Mouse (Mus musculus) spleen, postnatal 10 days (tissue): ENCODE results near the gene Dedd.

Experiments used
- DNase-seq, 2 experiments: peaks; one replicate each; pipeline ENCODE4 v3.0.0; 2021 to 2022; ENCODE audit warnings: low spot score in 2 of 2

The Dedd gene

GRCm38 (mm10) chr1:171360656-171361055, 31.7 kb downstream of the Dedd start, which contains the start of gene Klhdc9:
TSS of gene Klhdc9 (minus strand) at chr1:171360798.
- peak; percentile 84 to 97 for DNase-seq

- DNase-seq, result peak; percentile 59 to 85
Observed at GRCm38 (mm10) chr1:171361106-171362103, 32.5 kb downstream of the Dedd start.

- no peak for DNase-seq
Observed at GRCm38 (mm10) chr1:171365934-171366333, 37.0 kb downstream of the Dedd start.

GRCm38 (mm10) chr1:171369845-171370556, 41.1 kb downstream of the Dedd start, which contains the start of gene Nectin4:
TSS of gene Nectin4 (plus strand) at chr1:171370099.
- DNase-seq, result no peak

DNA sequence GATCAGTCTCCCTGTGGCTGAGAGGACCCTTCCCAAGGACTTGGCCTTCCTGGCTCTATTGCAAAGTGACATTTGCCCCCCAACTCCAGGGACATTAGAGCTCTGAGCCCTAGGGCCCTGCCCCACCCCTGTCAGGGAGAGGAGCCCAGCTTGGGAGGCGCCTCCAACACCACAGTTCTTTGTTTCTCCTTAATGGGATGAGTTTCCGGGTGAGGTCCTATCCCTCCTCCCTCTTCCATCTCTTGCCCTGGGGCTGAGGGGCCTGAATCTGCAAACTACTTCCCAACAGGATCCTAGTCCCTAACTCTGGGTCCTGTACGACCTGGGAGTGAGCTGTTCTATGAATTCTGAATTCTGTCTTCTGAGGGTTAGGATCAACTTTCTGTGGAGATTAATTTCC, 43.9 kb downstream of the Dedd start:
- DNase-seq, result no peak

DNA sequence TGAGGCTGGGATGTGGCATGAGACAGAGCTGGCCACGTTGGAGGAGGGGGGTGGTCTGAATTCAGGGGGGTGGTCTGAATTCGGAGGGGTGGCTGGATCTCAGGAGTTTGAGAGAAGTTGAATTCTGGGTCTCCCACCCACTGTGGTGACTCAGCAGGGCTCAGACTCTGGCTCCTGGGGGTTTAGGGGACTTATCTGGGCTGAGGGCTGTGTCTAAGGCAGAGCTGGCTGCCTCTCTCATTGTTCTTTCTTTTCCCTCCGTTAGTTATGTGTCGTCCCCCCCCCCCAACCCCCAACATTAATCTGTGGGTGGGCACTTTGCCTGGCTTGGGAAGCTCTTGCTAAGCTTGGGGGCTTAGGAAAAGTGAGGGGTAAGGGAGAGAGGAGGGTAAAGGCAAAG, 45.0 kb downstream of the Dedd start:
- no peak for DNase-seq

DNA sequence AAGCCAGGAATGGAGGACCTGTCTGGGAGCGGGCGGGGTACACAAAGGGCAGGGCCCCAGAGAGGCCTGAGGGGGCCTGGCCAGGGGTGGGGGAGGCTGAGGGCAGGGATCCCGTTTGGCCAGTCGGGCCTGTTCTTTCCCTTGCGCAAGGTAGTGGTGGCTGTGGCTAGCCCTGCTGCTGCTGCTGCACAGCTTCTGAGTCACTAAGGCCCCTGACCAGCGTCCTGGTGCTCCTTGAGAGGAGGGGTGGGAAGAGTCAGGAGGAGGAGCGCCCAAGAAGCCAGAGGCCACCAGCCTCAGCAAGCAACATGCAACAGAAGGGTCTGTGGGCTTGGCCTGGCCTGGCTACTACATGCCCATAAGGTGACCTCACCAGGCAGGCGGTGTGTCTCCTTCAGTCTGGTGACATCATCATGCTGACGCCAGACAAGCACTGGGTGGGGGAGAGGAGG, 46.7 kb downstream of the Dedd start:
- no peak for DNase-seq

GRCm38 (mm10) chr1:171378298-171378697, 49.4 kb downstream of the Dedd start:
- no peak for DNase-seq

GRCm38 (mm10) chr1:171379935-171380599, 51.1 kb downstream of the Dedd start:
- DNase-seq, result peak; percentile 50 to 84

GRCm38 (mm10) chr1:171382096-171382620, 53.2 kb downstream of the Dedd start:
- DNase-seq, result no peak

- DNase-seq, result no peak
Observed at GRCm38 (mm10) chr1:171384361-171384760, 55.4 kb downstream of the Dedd start.

DNA sequence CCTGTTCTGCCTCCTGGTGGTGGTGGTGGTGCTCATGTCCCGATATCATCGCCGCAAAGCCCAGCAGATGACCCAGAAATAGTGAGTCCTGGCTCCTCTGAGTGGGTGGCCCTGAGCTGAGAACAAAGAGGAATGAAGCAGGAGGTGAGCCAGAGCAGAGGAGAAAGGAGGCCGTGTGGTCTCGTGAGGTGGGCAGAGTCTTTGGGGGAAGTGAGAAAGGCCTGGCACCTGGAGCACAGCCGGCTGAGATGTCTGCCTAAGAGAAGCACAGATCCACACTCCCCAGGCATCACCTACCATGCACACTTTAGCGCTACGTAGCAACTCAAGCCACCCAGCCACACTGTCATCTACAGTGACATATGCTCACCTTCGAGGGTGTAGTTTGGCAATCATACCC, 56.2 kb downstream of the Dedd start:
- no peak for DNase-seq

DNA sequence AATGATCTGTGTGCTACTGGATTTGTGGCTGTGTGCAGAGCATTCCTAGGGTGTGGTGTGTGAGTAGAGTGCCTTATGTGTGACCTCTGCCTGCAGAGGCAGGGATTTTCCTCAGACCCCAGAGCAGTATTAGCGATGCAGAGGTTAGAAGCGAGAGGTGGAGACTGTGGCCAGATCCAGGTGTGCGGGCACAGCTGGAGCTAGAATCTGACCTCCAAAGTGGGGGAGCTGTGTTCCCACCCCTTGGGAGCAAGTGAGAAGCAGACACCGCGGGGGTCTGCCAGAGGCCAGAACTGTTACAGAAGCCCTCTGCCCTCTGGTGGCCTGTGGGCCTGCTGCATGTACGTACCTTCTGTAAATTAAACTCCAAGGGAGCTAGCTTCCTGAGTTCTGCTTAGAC, 58.2 kb downstream of the Dedd start:
- DNase-seq, result peak in 1 of 2 experiments; percentile 64

DNA sequence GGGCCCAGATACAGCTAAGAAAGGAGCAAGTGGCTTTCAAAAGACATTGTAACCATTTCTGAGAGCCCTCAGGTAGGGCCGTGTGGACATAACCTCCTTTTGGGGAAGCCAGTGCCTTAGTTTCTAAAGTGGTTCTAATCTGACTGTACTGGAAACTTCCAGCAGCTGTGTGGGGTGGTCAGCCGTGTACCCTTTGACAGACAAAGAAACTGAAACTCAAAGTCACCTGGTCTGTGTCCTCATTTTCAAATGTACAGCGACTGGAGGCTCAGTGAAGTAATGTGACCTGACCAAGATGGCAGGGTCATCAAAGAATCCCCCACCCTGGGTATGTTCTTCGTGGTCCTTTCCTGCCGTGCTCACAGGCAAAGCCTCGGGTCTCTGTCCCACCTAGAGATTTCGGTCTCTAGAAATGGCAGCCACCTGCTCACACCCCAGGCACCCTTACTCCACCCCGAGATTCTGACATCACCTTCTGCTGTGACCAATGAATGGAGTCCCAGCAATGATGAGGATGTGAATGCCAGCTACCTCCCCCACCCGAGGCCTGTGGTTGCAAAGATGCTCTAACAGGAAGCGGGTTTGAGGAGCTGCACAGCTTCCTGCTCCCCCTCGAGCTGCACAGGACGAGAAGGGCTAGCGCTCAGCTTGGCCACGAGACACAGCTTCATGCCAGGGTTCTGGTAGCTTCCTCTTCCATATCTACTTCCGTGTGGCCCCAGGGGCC, 59.6 kb downstream of the Dedd start, which contains the start of gene Arhgap30:
Gene Arhgap30, plus strand, starts transcription at position 579 of the 727 bp plus-strand sequence.
- DNase-seq, result peak; percentile 59 to 86

DNA sequence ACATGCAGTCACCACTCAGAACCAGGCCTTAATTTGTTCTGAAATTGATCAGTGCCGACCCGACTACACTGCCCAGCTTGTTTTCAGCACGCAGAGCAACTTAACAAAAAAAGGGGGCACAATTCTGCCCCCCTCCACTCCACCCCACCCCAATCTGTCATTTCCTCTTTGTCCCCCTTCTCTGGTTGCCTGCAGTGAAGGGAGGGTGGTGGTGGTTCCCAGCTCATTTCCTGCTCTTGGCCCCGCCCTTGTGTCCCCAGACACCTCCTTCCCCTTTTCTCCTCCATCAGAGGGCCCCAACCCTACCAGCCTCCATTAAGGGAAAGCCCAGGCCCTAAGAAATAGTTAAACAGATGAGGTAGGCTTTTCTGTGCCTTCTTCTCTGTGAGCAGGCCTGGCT, 61.2 kb downstream of the Dedd start:
- DNase-seq, result peak in 1 of 2 experiments; percentile 83
